Mouse (Mus musculus) stomach, postnatal 0 days (tissue): ENCODE measurements around the gene Gm49318. TPM values are rescaled to one million over a fixed set of nuclear protein-coding genes. Genes with fewer than 3 reads are reported as not detected.

ENCODE experiments used
- ATAC-seq: fragments of 200-750 bp; cut with Nextera tagmentation; 2 replicates; pipeline ENCODE4 v1.8.0; 2017; ENCODE audit not compliant: low FRiP score, low TSS enrichment
- DNase-seq: peaks from one replicate; pipeline ENCODE4 v3.0.0-alpha.2; 2016; ENCODE audit warnings: low spot score
- H3K27ac ChIP-seq: fragments of 300-500 bp; sonication (generic); replicated peaks from 2 replicates; pipeline ENCODE4 v1.5.1; 2014; ENCODE audit warnings: mild to moderate bottlenecking, control low read depth
- H3K27me3 ChIP-seq: fragments of 300-500 bp; sonication (generic); 2 replicates; pipeline ENCODE4 v1.6.1; 2014; ENCODE audit warnings: low read length; ENCODE audit not compliant: control insufficient read depth, insufficient read depth
- H3K36me3 ChIP-seq: fragments of 300-500 bp; sonication (generic); 2 replicates; pipeline ENCODE4 v1.6.1; 2014; ENCODE audit warnings: low read length, mixed read lengths; ENCODE audit not compliant: control insufficient read depth, insufficient read depth
- H3K4me1 ChIP-seq: fragments of 300-500 bp; sonication (generic); replicated peaks from 2 replicates; pipeline ENCODE4 v1.6.1; 2014; ENCODE audit warnings: antibody characterized with exemption; ENCODE audit not compliant: control insufficient read depth, insufficient read depth
- H3K4me2 ChIP-seq: fragments of 300-500 bp; sonication (generic); replicated peaks from 2 replicates; pipeline ENCODE4 v1.6.1; 2014; ENCODE audit warnings: low read depth, mild to moderate bottlenecking, control low read depth, moderate library complexity
- H3K4me3 ChIP-seq: fragments of 300-500 bp; sonication (generic); 2 replicates; pipeline ENCODE4 v1.5.1; 2014; ENCODE audit warnings: low read depth, low read length, control low read depth
- H3K9ac ChIP-seq: fragments of 300-500 bp; sonication (generic); 2 replicates; pipeline ENCODE4 v1.6.1; 2014; ENCODE audit warnings: mild to moderate bottlenecking, low read length, control low read depth, mixed read lengths
- H3K9me3 ChIP-seq: fragments of 300-500 bp; sonication (generic); 2 replicates; pipeline ENCODE4 v1.6.1; 2016; ENCODE audit warnings: low read length; ENCODE audit not compliant: control insufficient read depth
- CTCF ChIP-seq: IDR thresholded peaks from 2 replicates; pipeline ENCODE4 v1.5.1; 2016; ENCODE audit warnings: antibody characterized with exemption, low read depth, mild to moderate bottlenecking, moderate library complexity
- EP300 ChIP-seq: optimal IDR thresholded peaks from 2 replicates; pipeline ENCODE3; 2016; ENCODE audit warnings: antibody characterized with exemption
- WGBS: fragments of 180-500 bp; shearing (Covaris S2); extraction: QIAGEN DNeasy Blood & Tissue Kit; methylation state at CpG from one replicate; pipeline ENCODE4 v1.1.7; 2014; 5-methylcytosine and 5-hydroxymethylcytosine counted together
- polyA plus RNA-seq: library from polyadenylated mRNA; unstranded; fragments of >200 nt; fragmentation: Nextera tagmentation; extraction: Ambion mirVana; gene quantifications from 2 replicates; pipeline ENCODE4 v1.2.1, GENCODE M21; 2015

Gene Gm49318
- polyA plus RNA-seq, 1 experiment from 2014 or later, result not detected

DNA sequence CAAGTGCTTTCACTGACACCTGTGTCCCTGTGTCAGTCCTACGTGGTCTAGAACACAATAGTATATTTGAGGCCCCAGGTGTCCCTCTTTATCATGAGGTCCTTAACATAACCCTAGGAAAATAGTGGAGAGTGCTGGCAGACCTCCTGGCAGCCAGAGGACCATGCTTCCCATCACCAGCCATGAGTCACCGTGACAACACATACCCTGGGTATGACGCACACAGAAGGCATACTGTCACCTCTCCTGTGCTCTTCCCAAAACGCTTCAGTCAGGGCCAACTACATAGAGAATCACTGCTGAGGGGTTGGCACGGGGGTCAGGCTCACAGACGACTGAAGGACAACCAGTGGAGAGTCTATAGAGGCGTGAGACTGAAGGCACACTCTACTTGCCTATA, 18.9 kb upstream of the Gm49318 start:
- 70% methylated on average over 7 of the region's 7 CpGs for WGBS
- Histone ChIP-seq H3K9me3 (no peaks in the 10 kb centered on the region), H3K9ac (no peak overlapping the region), H3K27me3 (no peaks in the 10 kb centered on the region), H3K27ac (no peak overlapping the region), H3K4me1 (no peaks in the 10 kb centered on the region), H3K4me2 (no peak overlapping the region), H3K4me3 (no peak overlapping the region), H3K36me3 (no peaks in the 10 kb centered on the region)
- TF ChIP-seq CTCF (no peak), EP300 (no peak)
- no peak for ATAC-seq
- DNase-seq, result no peak

DNA sequence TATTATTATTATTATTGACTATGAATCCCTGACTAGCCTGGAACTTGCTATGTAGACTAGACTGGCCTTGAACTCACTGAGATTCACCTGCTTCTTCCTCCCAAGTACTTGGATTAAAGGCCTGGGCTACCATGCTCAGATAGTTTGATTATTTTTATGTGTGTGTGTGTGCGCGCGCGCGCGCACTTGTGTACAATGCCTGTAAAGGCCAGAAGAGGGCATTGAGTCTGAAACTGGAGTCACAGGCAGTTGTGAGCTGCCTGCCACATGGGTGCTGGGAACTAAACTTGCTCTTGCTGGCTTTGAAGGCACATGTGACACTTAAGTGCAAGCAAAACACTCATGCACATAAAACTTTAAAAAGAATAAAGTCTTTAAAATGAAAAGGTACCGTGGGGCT, 18.2 kb upstream of the Gm49318 start:
- DNase-seq, result no peak
- 97% methylated on average over 7 of the region's 7 CpGs for WGBS
- H3K27me3 ChIP-seq, result no peaks in the 10 kb centered on the region
- H3K27ac ChIP-seq, result no peak overlapping the region
- ATAC-seq, result no peak
- no peak for TF ChIP-seq CTCF
- TF ChIP-seq EP300, result no peak
- H3K9ac ChIP-seq, result no peak overlapping the region
- H3K9me3 ChIP-seq, result no peaks in the 10 kb centered on the region
- H3K36me3 ChIP-seq, result no peaks in the 10 kb centered on the region
- no peak overlapping the region for H3K4me3 ChIP-seq
- H3K4me2 ChIP-seq, result no peak overlapping the region
- H3K4me1 ChIP-seq, result no peaks in the 10 kb centered on the region

DNA sequence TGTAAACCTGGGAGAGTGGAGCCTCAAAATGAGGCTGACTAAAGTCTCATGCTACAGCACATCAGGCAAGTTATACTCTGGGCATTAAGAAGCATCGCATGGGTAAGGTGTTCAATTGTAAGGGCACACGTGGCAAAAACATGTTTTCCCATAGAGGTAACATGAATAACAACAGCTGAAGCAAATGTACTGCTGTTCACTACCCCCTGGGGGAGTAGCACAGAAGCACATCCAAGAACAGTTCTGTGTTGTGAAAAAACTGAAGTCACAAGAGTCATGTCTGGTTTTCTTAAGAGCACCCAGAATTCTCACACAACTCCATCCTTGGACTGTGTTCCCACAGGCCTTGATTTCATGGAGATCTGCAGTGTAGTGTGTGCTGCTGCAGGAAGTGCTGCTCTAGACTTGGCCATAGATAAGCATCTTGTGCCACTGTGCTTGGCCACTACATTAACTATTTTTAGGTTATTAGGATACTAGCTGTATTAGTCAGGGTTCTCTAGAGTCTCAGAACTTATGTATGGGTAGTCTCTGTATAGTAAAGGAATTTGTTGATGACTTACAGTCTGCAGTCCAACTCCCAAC, 16.1 kb upstream of the Gm49318 start:
- no peak overlapping the region for H3K27ac ChIP-seq
- H3K36me3 ChIP-seq, result no peaks in the 10 kb centered on the region
- no peaks in the 10 kb centered on the region for H3K27me3 ChIP-seq
- no peak for DNase-seq
- ATAC-seq, result no peak
- TF ChIP-seq EP300, result no peak
- no peak for TF ChIP-seq CTCF
- no peak overlapping the region for H3K9ac ChIP-seq
- H3K4me2 ChIP-seq, result no peak overlapping the region
- H3K9me3 ChIP-seq, result no peaks in the 10 kb centered on the region
- no peak overlapping the region for H3K4me3 ChIP-seq
- H3K4me1 ChIP-seq, result no peaks in the 10 kb centered on the region
- WGBS, result 88% methylated on average over 2 of the region's 2 CpGs

DNA sequence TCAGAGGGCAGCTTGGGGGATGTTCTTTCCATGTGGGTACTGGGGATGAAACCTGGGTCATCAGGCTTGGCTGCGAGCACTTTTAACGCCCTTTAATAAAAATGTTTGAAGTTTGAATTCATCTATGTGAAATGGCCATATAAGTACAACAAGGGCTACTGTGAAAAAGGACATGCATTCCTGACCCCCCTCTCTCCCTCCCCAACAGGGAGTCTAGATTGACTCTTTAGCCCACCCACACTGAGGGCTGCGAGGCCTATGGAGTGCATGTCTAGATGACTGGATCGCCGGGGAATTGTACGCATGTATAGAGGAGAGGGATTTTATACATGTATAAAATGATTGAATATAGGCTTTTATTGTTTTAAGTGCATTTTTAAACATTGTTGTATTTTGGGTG, 15.0 kb upstream of the Gm49318 start:
- ATAC-seq, result peak; percentile 25; the same call in 1 of the 2 replicates
- H3K27me3 ChIP-seq, result no peaks in the 10 kb centered on the region
- peak overlapping the region; percentile 70 for H3K9ac ChIP-seq
- H3K27ac ChIP-seq, result peak overlapping the region; percentile 93
- no peaks in the 10 kb centered on the region for H3K4me1 ChIP-seq
- H3K36me3 ChIP-seq, result no peaks in the 10 kb centered on the region
- DNase-seq, result no peak
- peak overlapping the region; percentile 74 for H3K4me2 ChIP-seq
- TF ChIP-seq CTCF, result no peak
- peak; percentile 35 for TF ChIP-seq EP300
- 43% methylated on average over 6 of the region's 6 CpGs for WGBS
- no peaks in the 10 kb centered on the region for H3K9me3 ChIP-seq
- peak overlapping the region; percentile 69 for H3K4me3 ChIP-seq

DNA sequence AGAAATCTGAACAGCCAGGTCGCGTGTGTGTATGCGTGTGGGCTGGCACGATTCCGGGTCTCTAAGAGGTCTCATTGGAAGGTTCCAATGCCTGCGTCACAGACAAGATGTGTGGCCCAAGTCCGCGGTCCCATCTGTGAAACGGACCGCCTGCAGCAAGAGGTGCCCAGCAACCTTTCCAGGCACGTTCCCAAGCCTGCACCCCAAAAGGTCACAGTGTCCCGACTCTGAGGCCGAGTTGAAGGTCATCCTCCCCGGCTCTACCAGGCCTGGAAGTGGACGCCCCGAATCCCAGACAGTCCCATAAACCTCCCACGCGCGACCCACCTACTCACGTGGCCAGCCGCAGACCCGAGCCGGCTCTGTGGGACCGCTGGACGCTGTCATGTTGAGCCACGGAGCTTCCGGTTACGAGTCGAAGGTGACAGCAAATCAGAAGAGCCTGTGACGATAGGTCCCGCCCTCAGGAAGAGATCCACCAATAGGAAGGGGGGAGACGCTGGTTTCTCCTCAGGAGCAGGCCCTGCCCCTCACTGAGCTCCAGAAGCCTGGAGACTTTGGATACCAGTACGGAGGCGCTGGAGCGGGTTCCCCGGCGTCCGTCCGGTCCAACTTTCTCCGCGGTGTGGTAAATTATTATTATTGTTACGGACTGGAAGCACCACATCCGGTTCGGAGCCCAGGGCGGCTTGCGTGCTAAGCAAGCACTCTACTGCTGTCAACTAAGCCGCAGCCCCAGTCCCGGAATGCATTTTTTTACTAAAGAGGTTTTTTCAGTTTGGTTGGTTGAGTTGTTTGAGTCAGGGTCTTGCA, 14.2 kb upstream of the Gm49318 start, which contains the start of gene Ecsit:
Gene Ecsit, minus strand, starts transcription at position 417 of the 813 bp plus-strand sequence.
- H3K36me3 ChIP-seq, result no peaks in the 10 kb centered on the region
- peak within 1 kb of the TSS; percentile 77 for H3K9ac ChIP-seq
- under 1% methylated on average over 48 of the region's 48 CpGs for WGBS
- ATAC-seq, result peak; percentile 99
- no peaks in the 10 kb centered on the region for H3K27me3 ChIP-seq
- H3K4me3 ChIP-seq, result peak within 1 kb of the TSS; percentile 69
- no peaks in the 10 kb centered on the region for H3K9me3 ChIP-seq
- H3K4me1 ChIP-seq, result no peaks in the 10 kb centered on the region
- TF ChIP-seq EP300, result no peak
- 0 out of 2 replicates have a peak, but pooled peaks have one; percentile 1 for TF ChIP-seq CTCF
- peak within 1 kb of the TSS; percentile 74 for H3K4me2 ChIP-seq
- peak within 1 kb of the TSS; percentile 93 for H3K27ac ChIP-seq
- DNase-seq, result peak; percentile 93

DNA sequence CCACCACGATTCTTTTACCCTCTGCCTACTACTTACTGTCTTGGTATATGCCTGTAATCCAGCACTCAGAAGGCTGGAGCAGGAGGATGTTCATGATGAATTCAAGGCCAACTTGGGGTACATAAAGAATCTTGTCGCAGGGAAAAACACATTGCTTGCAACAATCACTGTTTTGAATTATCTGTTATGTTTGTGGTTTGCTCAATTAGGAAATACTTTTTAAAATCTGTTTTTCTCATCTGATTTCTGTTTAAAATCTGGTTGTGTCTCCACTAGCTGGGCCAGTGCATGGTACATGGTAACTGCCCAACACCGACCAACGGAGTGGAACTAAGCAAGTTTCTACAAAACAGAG, 13.6 kb upstream of the Gm49318 start:
- Histone ChIP-seq H3K9ac (peak overlapping the region; percentile 77), H3K9me3 (no peaks in the 10 kb centered on the region), H3K27ac (peak overlapping the region; percentile 93; the same call in 1 of the 2 replicates), H3K4me3 (peak overlapping the region; percentile 69), H3K36me3 (no peaks in the 10 kb centered on the region), H3K27me3 (no peaks in the 10 kb centered on the region), H3K4me1 (no peaks in the 10 kb centered on the region), H3K4me2 (peak overlapping the region; percentile 74)
- no peak for DNase-seq
- no peak for ATAC-seq
- TF ChIP-seq EP300 (no peak), CTCF (no peak)
- WGBS, result 26% methylated on average over 4 of the region's 4 CpGs
